Mouse (Mus musculus) E14TG2a.4 (cell line): ENCODE results near the gene Vwc2l.

Experiments
- H3K27me3 ChIP-seq: 2 replicates; pipeline ENCODE4 v1.6.1; 2014; ENCODE audit warnings: low read length, control low read depth; ENCODE audit not compliant: insufficient read depth
- H3K36me3 ChIP-seq: 2 replicates; pipeline ENCODE4 v1.6.1; 2014; ENCODE audit warnings: low read length, control low read depth; ENCODE audit not compliant: insufficient read depth
- H3K4me1 ChIP-seq: replicated peaks from 2 replicates; pipeline ENCODE4 v1.6.1; 2014; ENCODE audit warnings: low read depth, low read length, control low read depth
- H3K4me3 ChIP-seq: replicated peaks from 2 replicates; pipeline ENCODE4 v1.5.1; 2014; ENCODE audit warnings: mild to moderate bottlenecking, low read length
- H3K9me3 ChIP-seq: 2 replicates; pipeline ENCODE4 v1.6.1; 2014; ENCODE audit warnings: low read length, control low read depth
- CTCF ChIP-seq: conservative IDR thresholded peaks from 2 replicates; pipeline ENCODE4 v1.5.1; 2014; ENCODE audit warnings: low read length
- NANOG ChIP-seq: IDR thresholded peaks from 2 replicates; pipeline ENCODE4 v1.6.1; 2014; ENCODE audit warnings: borderline replicate concordance, low read length, mixed read lengths
- POU5F1 ChIP-seq: IDR thresholded peaks from 2 replicates; pipeline ENCODE4 v1.6.1; 2014; ENCODE audit warnings: low read length, borderline replicate concordance

The Vwc2l gene

GRCm38 (mm10) chr1:70803401-70803800 is 77.9 kb downstream of the Vwc2l start:
- H3K9me3 ChIP-seq, result no peaks in the 10 kb centered on the region
- H3K36me3 ChIP-seq, result no peaks in the 10 kb centered on the region
- peaks cover 5% of the 10 kb centered on the region for H3K4me1 ChIP-seq
- TF ChIP-seq POU5F1, result no peak
- no peak for TF ChIP-seq NANOG
- no peak for TF ChIP-seq CTCF
- H3K27me3 ChIP-seq, result no peaks in the 10 kb centered on the region
- H3K4me3 ChIP-seq, result no peak overlapping the region

GRCm38 (mm10) chr1:70823111-70823510 is 97.6 kb downstream of the Vwc2l start:
- no peak overlapping the region for H3K4me3 ChIP-seq
- TF ChIP-seq CTCF (no peak), NANOG (no peak), POU5F1 (no peak)
- H3K4me1 ChIP-seq, result no peaks in the 10 kb centered on the region
- no peaks in the 10 kb centered on the region for H3K36me3 ChIP-seq
- H3K9me3 ChIP-seq, result no peaks in the 10 kb centered on the region
- no peaks in the 10 kb centered on the region for H3K27me3 ChIP-seq

- Histone ChIP-seq H3K4me3 (no peak overlapping the region), H3K9me3 (no peaks in the 10 kb centered on the region), H3K4me1 (no peaks in the 10 kb centered on the region), H3K36me3 (no peaks in the 10 kb centered on the region), H3K27me3 (no peaks in the 10 kb centered on the region)
- TF ChIP-seq CTCF, result no peak
- TF ChIP-seq POU5F1, result no peak
- no peak for TF ChIP-seq NANOG
These were observed 107.7 kb downstream of the Vwc2l start for GRCm38 (mm10) chr1:70833262-70833661.

- no peak overlapping the region for H3K4me3 ChIP-seq
- H3K36me3 ChIP-seq, result no peaks in the 10 kb centered on the region
- no peaks in the 10 kb centered on the region for H3K9me3 ChIP-seq
- H3K27me3 ChIP-seq, result no peaks in the 10 kb centered on the region
- H3K4me1 ChIP-seq, result no peaks in the 10 kb centered on the region
- TF ChIP-seq POU5F1, result no peak
- no peak for TF ChIP-seq NANOG
- TF ChIP-seq CTCF, result no peak
These were observed 116.7 kb downstream of the Vwc2l start for GRCm38 (mm10) chr1:70842222-70842621.

GRCm38 (mm10) chr1:70845276-70845675 is 119.8 kb downstream of the Vwc2l start:
- Histone ChIP-seq H3K36me3 (no peaks in the 10 kb centered on the region), H3K4me3 (no peak overlapping the region), H3K27me3 (no peaks in the 10 kb centered on the region), H3K4me1 (no peaks in the 10 kb centered on the region), H3K9me3 (no peaks in the 10 kb centered on the region)
- TF ChIP-seq CTCF, result no peak

- H3K27me3 ChIP-seq, result no peaks in the 10 kb centered on the region
- H3K9me3 ChIP-seq, result no peaks in the 10 kb centered on the region
- H3K36me3 ChIP-seq, result no peaks in the 10 kb centered on the region
- H3K4me1 ChIP-seq, result no peaks in the 10 kb centered on the region
- H3K4me3 ChIP-seq, result no peak overlapping the region
- TF ChIP-seq POU5F1, result no peak
- no peak for TF ChIP-seq NANOG
- TF ChIP-seq CTCF, result no peak
These were observed 126.3 kb downstream of the Vwc2l start for GRCm38 (mm10) chr1:70851633-70852390.

GRCm38 (mm10) chr1:70853446-70853845 is 127.9 kb downstream of the Vwc2l start:
- H3K27me3 ChIP-seq, result no peaks in the 10 kb centered on the region
- no peaks in the 10 kb centered on the region for H3K9me3 ChIP-seq
- H3K4me3 ChIP-seq, result no peak overlapping the region
- H3K36me3 ChIP-seq, result no peaks in the 10 kb centered on the region
- H3K4me1 ChIP-seq, result no peaks in the 10 kb centered on the region
- TF ChIP-seq POU5F1, result no peak
- no peak for TF ChIP-seq NANOG
- TF ChIP-seq CTCF, result no peak

- Histone ChIP-seq H3K36me3 (no peaks in the 10 kb centered on the region), H3K27me3 (no peaks in the 10 kb centered on the region), H3K9me3 (no peaks in the 10 kb centered on the region), H3K4me1 (peaks cover 7% of the 10 kb centered on the region; the same call in 1 of the 2 replicates), H3K4me3 (no peak overlapping the region)
- TF ChIP-seq POU5F1 (no peak), CTCF (no peak)
These were observed 130.4 kb downstream of the Vwc2l start for GRCm38 (mm10) chr1:70855912-70856311.

- H3K36me3 ChIP-seq, result no peaks in the 10 kb centered on the region
- no peaks in the 10 kb centered on the region for H3K9me3 ChIP-seq
- H3K4me1 ChIP-seq, result peaks cover 33% of the 10 kb centered on the region
- H3K4me3 ChIP-seq, result no peak overlapping the region
- H3K27me3 ChIP-seq, result no peaks in the 10 kb centered on the region
- TF ChIP-seq NANOG (no peak), CTCF (no peak), POU5F1 (no peak)
These were observed 136.2 kb downstream of the Vwc2l start for GRCm38 (mm10) chr1:70861672-70862071.
